Mouse (Mus musculus) colon, adult 2 months (tissue): ENCODE measurements around the gene Plxdc2. TPM values are rescaled to one million over a fixed set of nuclear protein-coding genes. Genes with fewer than 3 reads are reported as not detected.

Source experiments
- polyA plus RNA-seq: library from polyadenylated mRNA; depleted of rRNA; stranded (reverse); fragments of >200 nt; gene quantifications from 2 replicates; pipeline ENCODE4 v1.2.3, GENCODE M21; 2012; rRNA removed

Gene Plxdc2
- polyA plus RNA-seq = 1.0 and 1.6 TPM in 2 replicates

DNA sequence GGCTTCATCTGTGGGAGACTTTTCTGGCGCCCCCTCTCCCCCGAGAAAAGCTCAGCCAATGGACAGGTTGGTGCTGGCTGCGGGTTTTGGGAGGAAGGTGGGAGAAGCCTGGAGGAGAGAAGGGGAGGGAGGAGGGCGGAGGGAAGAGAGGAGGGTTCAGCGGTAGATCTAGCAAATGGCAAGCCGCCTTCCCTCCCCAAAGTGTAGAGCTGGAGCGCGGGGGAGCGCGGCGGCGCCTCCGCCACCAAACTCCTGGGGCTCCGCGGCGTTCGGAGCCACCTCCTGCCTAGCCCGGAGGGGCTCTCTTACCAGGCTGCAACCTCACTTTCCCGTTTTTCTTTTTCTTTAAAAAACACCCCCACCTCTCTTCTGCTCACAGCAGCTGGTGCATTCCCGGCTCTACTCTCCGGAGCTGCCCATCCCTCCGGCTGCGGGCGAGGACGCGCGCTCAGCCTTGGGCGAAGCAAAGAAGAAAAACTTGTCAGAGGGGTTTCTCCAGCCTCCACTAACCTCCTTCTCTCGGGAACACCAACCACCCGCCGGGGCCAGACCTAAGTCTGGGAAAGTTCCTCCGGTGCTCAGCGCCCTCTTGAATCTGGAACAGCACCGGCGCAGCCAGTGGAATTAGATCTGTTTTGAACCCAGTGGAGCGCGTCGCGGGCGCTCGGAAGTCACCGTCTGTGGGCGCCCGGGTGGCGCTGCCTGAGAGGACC is at the start of gene Plxdc2:
Gene Plxdc2 (plus strand): TSS at position 199 of the 713 bp plus-strand sequence.

